Mouse (Mus musculus) heart, adult 2 months (tissue): ENCODE results near the gene Hs3st6.

ENCODE experiments used
- CTCF ChIP-seq: fragments of 200-600 bp; IDR thresholded peaks from 2 replicates; pipeline ENCODE4 v1.8.1; 2022; ENCODE audit warnings: antibody characterized with exemption, mild to moderate bottlenecking, moderate library complexity
- EP300 ChIP-seq: fragments of 200-500 bp; IDR thresholded peaks from 2 replicates; pipeline ENCODE4 v1.6.1; 2011; ENCODE audit warnings: low read depth, low read length, control low read depth; ENCODE audit not compliant: insufficient read depth
- POLR2A ChIP-seq: fragments of 200-500 bp; IDR thresholded peaks from 2 replicates; pipeline ENCODE4 v1.6.1; 2011; ENCODE audit warnings: mild to moderate bottlenecking, low read depth, low read length, control low read depth; ENCODE audit not compliant: insufficient read depth

DNA sequence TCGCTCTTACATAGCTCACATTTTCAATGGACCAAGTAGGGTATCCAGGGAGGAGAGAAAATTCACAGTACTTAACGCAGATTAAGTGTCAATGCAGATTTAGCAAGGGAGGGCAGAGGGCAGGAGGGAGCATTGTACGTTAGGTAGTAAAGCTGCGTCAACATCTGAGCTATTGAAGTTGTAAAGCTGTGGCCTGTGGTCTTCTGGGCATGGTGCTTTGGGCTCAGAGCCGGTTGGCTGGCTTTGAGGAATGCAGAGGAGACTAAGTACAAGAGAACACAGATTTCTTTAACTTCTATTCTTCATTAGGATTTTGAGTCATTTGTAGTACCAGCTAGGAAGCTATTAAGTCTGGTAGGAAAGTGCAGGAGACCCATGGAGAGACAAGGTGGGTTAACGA lies 37.2 kb upstream of the Hs3st6 start:
- TF ChIP-seq EP300 (no peak), CTCF (no peak), POLR2A (no peak)
